Mouse (Mus musculus): ENCODE data around the gene 1700067K01Rik.

DNA sequence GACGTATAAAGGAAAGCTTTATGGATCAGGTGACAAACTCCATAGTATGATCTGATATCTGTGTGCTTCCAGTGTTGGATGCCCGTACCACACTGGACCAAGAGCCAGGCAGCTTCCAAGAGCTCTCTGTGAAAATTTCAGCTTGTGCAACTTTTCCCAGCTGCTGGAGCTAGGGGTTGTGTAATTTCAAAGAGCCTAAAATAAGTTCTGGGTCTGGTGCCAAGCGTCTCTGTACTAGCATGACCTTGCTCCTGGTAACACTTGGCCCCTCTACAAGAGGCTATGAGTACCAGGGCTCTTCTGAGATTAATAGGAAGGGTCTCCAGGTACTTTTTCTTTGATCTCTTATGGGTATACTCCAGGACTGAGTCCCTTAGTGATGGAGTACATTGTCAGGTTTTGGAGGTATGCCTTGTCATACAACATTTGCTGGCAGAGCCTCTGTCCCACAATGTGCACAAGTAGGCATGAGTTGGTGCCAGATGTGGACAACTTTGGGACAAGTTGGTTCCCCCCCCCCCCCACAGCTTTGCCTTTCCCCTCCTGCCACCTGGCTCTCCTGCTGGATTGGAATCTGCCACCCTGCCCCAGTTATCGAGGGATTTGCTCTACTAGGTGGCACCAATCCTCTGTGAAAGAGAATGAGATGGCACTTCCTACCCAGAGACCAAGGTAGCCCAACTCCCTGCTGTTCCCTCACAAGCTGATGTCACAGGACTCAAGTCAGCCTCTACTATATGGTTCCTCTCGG lies 37.1 kb upstream of the 1700067K01Rik start:
- TF ChIP-seq CTCF (IDR thresholded peaks at IDR 0.05; ENCODE audit: extremely low read depth, insufficient read depth, low read length), result no peak
- TF ChIP-seq POLR2A (IDR thresholded peaks at IDR 0.05; ENCODE audit: extremely low read depth, insufficient read depth, low read length), result no peak

Data from cortical plate, adult 2 months (tissue).